Mouse (Mus musculus) spleen, postnatal 14 days (tissue): ENCODE measurements around the gene Rpap1.
"Not testable (repeated sequence)": the region's sequence is repeated elsewhere in the genome, so short reads cannot be mapped to it uniquely, and the experiment has no call there.

Source experiments
- DNase-seq, 2 experiments: peaks; one replicate each; pipeline ENCODE4 v3.0.0; 2021 to 2022; ENCODE audit warnings: low spot score in 2 of 2

The Rpap1 gene

GRCm38 (mm10) chr2:119741581-119742411 lies 45.5 kb downstream of the Rpap1 start, which contains the start of gene Itpka:
TSS of gene Itpka (plus strand) at chr2:119742337.
- DNase-seq = peak in 1 of 2 experiments; percentile 49

- DNase-seq = no peak
Observed at GRCm38 (mm10) chr2:119740567-119740966, 46.8 kb downstream of the Rpap1 start.

- DNase-seq = no peak
Observed at GRCm38 (mm10) chr2:119737124-119737523, 50.2 kb downstream of the Rpap1 start.

DNA sequence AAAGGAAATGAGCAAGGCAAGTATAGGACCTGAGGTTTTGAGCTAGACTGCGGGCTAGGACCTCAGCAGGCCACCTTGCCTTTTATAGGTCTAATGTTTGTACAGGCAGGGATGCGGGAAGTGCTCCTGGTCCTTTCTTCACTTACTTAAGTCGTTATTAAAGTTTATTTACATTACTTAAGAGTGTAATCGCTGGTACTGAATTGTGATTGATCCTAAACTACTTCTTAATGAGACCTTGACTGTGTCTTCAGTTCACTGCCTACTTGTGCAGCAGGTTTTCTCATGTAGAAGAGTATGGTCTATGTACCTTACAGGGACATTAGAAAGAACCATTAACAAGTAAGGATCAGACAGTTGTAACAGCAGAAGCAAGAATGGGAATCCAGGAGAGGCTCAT lies 56.6 kb downstream of the Rpap1 start:
- DNase-seq = no peak

DNA sequence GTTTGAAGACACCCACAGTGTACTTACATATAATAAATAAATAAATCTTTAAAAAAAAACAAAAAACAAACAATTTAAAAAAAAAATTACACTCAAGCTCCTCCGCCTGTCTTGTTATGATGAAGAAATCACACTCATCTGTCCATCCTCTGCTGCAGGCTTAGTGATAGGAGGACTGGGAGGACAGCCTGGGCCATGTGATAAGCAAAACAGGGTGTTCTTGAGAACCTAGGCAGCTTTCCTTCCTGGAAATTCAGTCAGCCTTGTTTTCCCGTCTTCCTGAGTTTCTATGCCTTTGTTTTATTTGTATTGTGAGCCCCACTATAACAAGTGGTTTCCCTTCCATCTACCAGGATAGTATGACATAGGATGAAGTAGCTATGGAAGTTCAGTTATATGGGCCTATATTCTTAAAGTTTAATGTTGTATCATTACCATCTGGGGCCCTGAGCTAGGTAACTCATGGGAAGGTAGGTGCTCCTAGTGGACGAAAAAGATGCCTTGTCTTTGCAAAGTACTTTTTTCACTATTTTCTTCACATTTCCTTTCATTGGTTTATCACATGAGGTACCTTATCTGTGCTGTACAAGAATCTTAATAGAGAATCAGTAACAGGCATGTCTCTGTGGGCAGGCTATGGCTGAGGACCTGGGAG lies 59.4 kb downstream of the Rpap1 start:
- no peak for DNase-seq

DNA sequence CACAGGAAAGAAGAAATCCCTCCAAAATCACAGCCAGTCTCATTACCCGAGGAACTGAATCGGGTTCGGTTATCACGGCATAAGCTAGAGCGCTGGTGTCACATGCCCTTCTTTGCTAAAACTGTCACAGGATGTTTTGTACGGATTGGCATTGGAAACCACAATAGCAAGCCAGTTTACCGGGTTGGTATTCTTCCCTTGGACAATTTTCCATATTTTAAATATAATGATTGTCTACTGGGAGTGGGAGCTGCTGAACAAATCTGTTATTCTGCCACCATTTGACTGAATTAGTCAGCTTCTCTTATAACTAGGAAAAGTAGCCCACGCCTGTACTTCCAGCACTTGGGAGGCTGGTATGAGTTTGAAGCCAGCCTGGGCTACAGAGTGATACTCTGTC lies 66.3 kb downstream of the Rpap1 start:
- DNase-seq = no peak

DNA sequence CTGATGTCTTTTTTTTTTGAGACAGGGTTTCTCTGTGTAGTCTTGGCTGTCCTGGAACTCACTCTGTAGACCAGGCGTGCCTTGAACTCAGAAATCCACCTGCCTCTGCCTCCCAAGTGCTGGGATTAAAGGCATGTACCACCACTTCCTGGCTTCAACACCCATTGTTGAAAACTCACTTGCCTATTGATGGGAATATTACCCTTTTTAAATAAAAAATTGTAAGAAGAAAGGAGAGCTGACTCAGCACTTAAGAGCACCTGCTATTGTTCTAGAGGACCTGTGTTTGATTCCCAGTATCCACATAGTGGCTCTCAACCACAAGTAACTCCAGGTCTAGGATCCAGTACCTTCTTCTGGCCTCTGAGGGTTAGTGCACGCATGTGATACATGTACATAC lies 71.5 kb downstream of the Rpap1 start:
- DNase-seq = not testable (repeated sequence)
